Mouse (Mus musculus) embryonic fibroblast, embryonic 13.5 days (primary cell): ENCODE measurements at regions not wholly inside any gene's neighbourhood (a gene's known extent, or its start where the extent isn't known, plus 50 kb on each side); places are given as distances from the start of the nearest gene placed in this dataset.

Experiments used
- CTCF ChIP-seq: IDR thresholded peaks from 2 replicates; pipeline ENCODE4 v1.5.1; 2011; ENCODE audit warnings: mild to moderate bottlenecking, control low read depth, low read length, moderate library complexity, borderline replicate concordance; ENCODE audit not compliant: insufficient read depth
- POLR2A ChIP-seq: IDR thresholded peaks from 2 replicates; pipeline ENCODE4 v1.6.1; 2011; ENCODE audit warnings: low read depth, mild to moderate bottlenecking, control low read depth, low read length, moderate library complexity

- TF ChIP-seq CTCF = no peak
- no peak for TF ChIP-seq POLR2A
Observed at GRCm38 (mm10) chr8:34528213-34528612, 416.7 kb upstream of the Gm10131 start.
